Mouse (Mus musculus): ENCODE data around the gene Morc4.
A peak's percentile ranks its signal among the peaks of the same experiment; 100 is the strongest.

Gene Morc4

DNA sequence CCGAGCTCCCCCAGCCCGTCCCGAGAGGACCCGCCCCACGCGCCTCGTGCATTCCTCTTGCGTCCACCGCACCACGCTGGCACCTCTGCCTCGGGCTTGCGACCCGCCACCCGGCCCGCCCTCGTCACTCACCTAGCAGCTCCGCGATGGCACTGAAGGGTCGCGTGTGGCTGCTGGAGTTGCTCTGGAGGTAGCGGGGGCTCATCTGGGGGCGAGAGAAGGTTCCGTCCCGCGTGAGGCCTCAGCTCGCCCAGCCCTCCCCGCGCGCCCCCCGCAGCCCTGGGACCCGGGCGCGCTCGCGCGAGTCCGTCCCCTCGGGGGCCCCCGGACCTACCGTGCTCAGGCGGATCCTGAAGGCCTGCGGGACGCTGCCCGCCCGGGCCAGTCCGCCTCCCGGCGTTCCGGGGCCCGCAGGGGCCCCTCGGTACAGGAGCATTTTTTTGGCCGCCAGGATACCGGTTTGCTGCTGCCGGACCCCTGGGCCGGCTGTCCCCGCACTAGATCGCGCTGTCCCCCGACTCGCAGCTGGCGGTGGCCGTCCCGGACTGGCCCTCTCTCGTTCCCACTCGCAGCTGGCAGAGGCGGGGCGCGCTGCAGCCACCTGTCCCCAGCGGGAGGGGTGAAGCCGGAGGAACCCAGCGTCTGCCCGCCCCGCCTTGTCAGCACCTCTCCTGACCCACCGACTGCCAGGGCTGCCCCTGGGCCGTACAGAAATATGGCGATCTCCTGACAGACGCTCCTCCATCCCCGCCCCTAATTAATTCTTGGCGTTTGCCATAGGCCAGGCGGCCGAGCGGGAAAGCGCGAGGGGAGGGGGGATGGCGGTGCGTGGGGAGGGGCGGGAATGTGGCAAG is at the start of gene Morc4:
Morc4 (minus strand) TSS at position 740 of the 854 bp plus-strand sequence.
- peak; percentile 49 to 63 for DNase-seq (ENCODE audit: low spot score in 2 of 2)

DNA sequence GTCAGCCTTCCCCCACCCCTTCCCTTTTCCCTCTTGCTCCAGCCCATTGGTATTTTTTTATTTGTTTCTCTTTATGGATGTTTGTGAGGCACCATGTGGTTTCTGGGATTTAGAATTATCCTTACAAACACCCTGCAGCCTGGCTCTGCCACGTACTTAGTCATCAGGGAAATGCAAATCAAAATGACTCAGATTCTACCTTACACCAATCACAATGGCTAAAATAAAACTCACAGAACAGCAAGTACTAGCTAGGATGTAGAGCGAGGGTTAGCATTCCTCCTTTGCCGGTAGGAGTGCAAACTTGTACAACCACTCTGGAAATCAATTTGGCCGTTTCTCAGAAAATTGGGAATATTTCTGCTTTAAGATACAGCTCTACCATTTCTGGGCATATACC is 49.1 kb upstream of the Morc4 start:
- no peak for DNase-seq (ENCODE audit: low spot score in 2 of 2)

DNA sequence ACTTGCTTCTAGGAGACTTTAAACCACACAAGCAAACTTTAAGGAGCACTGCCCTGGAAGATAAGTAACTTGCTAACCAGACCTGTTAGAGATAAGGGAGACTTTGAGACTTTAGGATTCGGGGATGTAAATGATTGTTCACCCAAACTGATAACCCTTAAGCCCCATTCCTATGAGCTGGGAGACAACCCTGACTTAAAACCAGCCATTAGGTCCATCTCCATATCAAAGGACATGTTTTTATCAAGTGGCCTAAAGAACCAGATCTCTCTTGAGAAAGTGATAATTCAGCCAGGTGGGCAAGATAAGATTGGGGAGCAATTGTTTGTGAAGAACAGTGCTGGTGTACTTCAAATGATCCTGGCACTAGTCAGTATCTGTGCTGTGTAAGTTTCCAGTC is 19.9 kb upstream of the Morc4 start:
- no peak for DNase-seq (ENCODE audit: low spot score in 2 of 2)

DNA sequence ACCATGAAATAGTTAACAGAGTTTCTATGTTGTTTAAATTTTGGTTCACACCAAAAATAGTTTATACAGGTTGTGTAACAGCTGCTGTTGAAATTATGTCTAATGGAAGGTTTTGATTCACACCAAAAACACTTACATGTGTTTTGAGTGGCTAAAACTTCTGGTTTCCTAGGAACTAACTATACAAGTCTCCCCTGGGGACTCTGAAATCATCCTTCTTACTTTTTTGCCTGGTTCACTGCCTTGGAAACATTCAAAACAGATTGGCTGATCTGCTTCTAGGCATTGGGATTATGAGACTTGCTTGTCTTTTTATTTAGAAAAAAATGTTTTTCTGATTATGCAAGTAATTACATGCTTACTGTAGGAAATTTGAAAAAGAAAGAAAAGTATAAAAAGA is 11.7 kb upstream of the Morc4 start:
- no peak for DNase-seq (ENCODE audit: low spot score in 2 of 2)

DNA sequence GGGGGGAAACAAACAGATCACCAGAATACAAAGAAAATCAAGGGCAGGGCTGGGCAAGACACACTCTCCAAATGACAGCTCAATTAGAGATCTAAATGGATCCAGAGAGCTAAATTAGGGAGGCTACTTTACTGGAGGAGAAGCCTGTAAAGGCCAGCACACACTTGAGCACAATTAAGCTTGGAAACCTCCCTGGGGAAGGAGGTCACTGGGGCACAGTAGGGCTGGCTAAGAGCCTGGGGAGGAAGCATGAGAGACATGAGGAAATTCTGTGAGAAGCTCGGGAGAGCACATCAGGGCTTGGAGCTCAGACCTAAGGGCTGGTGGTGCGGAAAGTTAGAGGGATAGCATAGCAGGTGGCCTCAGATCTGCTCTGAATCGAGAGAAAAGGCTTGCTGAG is 6.5 kb upstream of the Morc4 start:
- no peak for DNase-seq (ENCODE audit: low spot score in 2 of 2)

DNA sequence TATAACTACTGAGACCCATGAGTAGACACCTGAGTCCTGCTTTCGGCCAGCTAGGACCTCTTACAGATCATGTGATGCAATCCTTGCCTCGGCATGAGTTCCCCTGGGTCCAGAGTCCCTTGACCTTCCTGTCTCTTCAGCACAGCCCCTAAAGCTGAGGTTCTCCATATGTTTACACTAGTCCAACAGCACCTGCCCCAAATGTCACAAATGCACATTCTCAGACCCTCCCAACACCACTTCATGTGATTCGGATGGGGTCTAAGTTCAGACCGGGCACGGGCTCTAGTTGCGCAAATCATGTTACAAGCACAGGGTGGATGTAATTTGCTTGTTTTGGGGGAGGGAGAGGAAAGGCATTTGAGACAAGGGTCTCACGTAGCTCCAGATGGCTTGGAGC is 5.6 kb upstream of the Morc4 start:
- DNase-seq (ENCODE audit: low spot score in 2 of 2), result no peak

DNA sequence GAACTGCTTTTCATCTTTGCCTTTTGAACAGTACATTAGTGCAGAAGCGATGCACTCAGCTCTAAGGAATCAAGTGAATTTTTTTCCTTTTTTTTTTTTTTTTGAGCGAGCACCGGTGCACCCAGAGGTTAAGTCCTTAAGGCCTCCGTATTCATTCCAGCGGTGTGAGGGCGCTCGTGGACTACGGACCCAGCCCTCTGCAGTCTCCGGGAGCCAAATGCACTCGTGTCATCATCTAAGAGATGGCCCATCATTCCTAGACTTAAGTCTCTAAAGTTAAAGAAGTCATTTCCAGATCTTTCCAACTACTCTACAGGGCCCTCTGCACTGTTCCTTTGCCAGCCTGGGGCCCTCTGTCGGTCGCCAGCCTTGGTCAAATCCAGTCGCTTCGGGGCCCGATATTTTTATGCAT is 1.2 kb downstream of the Morc4 start:
- DNase-seq (ENCODE audit: low spot score in 2 of 2), result no peak

DNA sequence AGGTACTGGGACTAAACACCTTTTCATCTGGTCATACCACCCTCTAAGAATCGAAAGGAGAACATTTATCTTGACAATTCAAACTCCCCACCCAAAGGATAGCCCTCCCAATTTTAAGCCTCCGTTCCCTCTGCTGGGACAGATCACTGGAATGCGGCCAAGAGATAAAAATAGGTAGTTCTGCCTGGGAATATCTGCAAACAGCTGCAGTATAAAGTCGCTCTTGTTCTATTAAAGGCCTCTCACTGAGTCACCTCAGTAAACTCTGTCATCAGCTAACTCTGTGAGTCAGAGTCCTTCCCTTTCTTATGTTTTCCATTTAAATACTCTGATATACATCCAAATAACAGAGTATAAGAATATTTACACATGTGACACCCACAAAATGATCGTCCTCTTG is 12.1 kb downstream of the Morc4 start:
- DNase-seq (ENCODE audit: low spot score in 2 of 2), result no peak

DNA sequence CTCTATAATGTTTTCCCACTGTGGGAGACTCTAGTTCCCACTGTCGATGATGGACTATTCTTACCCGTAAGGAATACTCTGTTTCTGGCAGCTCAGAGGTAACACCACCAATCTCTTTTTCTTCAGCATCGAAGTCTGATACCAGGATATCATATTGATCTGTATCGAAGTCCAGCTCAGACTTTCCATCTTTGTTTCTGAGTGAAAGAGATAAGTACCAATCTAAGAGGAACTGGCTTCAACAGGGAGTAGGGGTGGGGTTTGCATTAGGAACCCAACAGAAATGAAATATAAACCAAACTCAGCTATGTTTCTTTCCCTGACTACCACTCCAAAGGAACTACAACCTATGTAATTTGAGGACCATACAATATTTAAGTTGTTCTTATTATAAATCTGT is 16.7 kb downstream of the Morc4 start:
- no peak for DNase-seq (ENCODE audit: low spot score in 2 of 2)

DNA sequence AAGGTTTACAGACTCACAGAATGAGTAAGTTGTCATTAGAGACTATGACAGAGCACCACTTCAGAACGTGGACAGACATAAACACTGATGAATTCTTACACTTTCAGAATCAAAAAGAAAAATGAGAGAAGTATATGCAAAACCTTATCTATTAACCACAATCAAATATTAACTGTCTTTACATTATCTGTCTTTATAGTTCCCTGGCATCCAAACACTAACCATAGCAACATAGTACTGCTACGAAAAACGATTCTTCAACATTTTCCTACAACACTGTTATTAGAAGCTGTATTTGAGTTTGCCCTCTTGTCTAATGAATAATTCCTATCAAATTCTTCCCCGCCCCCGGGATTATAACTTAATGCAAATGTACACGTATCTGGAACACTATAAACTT is 30.4 kb downstream of the Morc4 start:
- DNase-seq (ENCODE audit: low spot score in 2 of 2), result no peak

DNA sequence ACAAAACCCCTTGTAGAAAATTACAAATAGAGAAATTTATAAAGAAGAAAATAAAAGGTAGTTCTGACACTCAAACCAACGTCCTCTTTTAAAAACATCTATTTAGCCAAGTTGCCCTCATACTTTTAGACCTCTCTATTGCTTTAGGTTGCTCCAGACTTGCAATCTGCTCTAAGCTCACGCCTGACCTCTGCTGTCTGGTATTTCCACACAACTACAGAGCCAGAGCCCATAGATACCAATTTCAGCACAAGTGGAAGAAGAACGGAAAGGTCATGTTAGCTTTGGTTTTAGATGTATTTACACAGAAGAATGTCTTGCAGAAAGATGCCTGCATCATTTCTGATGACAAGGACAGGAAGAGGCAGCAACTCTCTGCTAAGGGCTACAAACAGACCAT is 32.4 kb downstream of the Morc4 start:
- no peak for DNase-seq (ENCODE audit: low spot score in 2 of 2)

DNA sequence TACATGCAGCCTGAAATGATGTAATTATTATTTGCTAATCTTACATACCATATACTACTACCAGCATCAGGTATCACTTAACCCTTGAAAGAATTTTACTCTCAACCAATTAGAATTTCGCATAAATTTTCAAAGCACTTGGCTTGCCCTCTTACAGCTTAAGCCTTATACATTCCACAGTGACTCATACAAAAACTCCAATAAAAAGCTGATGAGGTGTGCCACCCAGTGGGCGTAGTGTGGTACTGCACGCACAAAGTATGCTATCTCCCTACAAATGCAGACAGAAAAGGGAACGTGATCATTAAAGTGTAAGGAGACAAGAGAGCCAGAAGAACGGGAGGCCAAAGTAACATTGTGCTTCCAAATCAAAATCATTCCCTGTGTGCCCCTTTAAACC is 39.0 kb downstream of the Morc4 start:
- DNase-seq (ENCODE audit: low spot score in 2 of 2), result peak in 1 of 2 experiments; percentile 19

DNA sequence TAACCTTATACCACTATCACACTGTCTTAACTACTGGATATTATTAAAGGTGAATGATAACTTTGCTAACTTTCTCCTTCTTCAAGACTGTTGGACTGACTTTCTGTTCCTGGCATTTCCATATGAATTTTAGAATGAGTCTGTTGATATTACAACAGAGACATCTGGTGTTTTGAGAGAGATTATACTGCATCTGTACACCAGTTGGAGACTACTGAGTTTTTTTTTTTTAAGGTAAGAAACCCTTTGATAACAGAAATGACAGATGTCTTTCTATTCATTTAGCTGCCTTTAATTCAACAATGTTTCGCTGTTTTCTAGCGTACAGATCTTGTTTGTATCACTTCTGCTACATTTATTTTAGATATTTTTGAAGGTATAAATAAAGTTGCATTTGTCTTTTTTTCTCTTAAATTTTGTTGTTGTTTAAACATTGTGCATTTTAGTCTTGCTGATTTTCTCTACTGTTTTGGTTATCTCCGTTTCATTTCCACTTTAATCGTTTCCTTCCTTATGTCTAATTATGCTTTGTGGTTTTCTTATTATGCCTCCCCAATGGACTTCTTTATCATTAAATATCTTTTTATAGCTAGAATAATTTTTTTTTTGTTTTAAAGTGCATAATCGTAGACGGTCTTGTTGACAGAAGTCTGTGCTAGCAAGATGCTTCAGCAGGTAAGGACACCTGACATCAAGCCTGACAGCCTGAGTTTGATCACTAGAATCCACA is 42.9 kb downstream of the Morc4 start:
- no peak for DNase-seq (ENCODE audit: low spot score in 2 of 2)

DNA sequence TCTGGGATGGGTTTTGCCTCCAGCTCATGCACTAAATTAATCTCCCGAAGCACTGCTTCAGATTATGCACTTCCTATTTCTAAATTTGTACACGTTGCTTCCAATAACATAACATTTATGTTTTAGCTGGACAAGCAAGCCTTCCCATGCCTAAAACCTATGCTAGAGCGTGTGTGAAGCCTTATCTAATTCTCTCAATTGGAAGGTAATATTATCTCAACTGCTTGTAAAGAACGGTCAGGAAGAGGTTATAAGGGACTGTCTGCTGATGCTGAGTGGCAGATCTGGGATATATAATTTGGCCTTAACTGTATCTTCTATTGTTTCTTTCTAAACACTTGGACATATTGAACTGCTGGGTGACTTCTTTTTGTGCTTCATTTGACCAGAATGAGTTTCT is 44.6 kb downstream of the Morc4 start:
- DNase-seq (ENCODE audit: low spot score in 2 of 2), result no peak

DNA sequence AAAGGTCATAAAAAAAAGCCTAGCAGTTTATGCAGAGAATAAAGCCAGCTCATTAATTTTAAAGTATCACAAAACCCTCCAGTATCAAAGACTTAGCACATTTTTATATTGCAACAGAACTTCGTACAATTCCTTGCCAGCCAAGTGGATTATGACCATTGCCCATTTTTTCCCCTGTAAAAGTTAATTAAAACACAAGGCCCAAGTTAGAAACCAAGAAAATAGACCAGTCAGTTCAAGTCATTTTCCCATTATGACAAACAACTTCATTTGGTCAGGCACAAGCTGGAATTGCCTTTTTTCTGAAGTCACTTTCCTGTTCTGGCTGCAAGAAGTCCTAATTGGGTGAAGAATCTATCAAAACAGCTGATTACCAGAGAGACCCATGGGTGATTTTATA is 46.1 kb downstream of the Morc4 start:
- no peak for DNase-seq (ENCODE audit: low spot score in 2 of 2)

DNA sequence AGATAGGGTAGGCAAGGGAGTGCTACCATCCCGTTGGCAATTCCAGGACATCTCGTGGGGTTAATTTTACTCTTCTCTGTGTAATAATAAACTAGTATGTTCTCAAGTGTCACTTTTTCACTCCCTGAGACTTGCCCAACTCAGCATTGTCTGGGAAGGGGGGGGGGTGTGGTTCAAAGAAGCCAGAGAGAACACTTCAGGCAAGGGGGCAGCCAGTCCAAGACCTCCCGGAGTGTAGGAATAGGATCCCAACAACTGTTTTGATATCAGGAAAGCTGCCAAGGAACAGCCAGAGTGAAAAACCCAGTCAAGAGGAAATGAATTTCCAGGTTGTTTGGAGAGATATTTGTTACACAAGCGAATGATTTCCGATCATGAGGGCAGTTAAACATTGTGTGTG is 56.3 kb downstream of the Morc4 start:
- DNase-seq (ENCODE audit: low spot score in 2 of 2), result no peak

DNA sequence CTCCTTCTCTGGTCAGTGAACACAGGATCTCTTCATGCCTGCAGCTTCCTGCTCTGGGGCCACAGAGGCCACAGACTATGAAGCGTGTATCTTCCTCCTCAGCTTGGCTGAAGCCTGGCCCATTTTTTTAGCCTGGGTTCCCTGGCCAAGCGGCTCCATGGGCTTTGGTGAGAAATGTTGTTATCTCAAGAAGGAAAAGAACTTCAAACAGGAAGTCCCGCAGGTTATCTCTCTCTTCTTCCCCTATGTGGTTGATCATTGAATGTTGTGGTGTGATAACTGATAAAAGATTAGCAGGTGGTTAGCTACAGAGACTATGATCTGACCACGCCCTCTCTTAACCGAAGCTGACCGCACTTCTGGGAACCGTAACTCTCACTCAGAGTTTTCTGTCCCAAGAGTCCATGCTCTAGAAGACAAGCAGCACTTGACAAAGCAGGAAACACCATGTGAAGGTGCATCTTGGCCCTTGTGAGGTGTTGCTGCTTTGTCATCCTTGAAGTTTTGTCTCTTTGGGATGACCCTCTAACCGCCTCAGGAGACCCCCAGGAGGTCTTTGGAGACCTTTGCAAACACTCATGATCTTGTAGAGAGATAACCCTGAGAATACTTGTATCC is 57.4 kb downstream of the Morc4 start:
- no peak for DNase-seq (ENCODE audit: low spot score in 2 of 2)

DNA sequence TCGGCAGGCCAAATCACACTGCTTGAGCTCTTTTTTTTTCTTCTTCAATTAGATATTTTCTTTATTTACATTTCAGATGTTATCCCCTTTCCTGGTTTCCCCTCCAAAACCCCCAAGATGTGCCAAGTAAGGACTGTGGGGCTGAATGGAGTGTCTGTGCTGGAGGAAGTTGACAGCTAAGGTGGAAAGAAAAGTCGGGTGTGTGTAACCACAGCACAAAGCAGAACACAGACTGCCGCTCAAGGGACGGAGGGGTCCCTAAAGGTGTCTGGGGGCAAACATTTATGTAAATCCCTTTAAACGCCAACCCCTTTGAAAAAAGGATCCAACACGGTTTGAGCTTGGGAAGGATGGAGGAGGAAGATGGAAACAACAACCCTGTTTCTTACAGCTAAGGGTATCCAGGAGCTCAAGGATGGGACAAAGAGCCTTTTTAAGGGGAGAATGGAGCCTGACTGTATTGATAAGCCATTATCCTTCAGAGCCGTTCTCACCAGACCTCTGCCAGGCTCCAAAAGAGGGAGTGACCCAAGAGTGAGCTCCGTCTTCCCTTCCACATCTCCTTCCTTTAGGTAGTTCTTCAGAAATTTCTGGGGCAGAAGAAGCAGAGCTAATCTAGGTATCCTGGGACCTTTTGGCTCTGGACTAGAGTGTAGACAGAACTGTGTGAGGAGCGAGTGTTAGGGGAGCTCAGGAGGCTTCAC is 58.0 kb downstream of the Morc4 start:
- DNase-seq (ENCODE audit: low spot score in 2 of 2), result no peak

DNA sequence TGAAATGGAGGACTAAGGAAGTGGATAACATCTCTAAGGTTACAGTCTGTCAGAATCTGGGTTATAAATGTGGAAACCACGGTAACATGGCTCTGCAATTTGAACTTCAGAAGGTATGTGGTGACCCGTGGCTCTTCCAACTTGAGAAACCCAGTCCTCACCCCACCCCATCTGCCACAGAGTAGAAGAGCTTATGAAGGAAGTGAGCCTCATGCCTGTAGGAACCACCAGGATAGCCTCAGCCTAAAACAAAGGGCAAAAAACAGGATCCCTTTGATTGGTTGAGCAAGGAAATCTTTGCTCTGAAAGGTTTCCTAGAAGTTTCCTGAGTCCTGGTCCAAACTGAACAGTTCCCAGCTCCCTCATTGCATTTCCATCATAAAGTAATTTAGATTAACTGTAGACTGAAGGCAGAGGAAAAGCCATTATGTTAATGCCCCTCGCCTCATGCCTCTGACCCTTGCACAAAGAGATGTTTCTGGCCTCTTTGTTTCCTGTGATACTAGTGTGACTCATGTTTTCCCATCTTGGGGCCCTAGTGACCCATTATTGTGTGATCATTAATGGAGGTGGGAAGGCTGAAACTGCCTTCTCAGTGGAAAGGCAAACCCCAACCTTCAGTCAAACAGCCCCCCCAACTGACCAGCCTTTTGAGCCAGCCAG is 58.7 kb downstream of the Morc4 start:
- DNase-seq (ENCODE audit: low spot score in 2 of 2), result no peak

DNA sequence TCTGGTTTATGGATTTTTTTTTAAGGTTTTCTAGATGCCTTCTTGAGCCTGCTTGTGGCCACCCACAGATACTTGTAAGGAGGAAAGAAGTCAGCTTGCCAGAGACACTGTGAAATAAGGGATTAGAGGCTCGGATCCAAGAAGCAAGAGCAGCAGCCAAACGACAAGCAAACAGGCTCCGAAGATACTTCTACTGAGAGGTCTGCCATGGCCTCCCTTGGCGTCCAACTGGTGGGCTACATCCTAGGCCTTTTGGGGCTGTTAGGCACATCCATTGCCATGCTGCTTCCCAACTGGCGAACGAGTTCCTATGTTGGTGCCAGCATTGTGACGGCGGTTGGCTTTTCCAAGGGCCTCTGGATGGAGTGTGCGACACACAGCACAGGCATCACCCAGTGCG is 63.0 kb downstream of the Morc4 start:
- DNase-seq (ENCODE audit: low spot score in 2 of 2), result no peak

DNA sequence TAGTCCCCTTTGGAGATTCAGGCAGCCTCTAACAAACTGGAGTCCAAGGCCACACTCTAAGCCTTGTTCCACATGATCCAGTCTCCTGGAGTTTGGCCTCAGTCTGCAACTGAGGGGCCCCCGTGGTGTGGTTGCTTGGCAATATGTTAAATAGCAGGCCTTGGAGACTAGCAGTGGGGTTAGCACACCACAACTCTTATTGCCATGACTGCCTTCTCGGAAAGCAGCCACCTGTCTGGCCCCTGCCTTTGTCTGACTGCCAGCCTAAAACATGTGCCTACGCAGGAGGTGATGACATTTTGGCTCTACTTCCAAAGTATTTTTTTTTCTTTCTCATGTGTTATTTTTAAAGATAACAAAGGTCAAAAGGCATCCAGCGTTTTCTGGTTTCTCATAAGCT is 63.4 kb downstream of the Morc4 start:
- no peak for DNase-seq (ENCODE audit: low spot score in 2 of 2)

DNA sequence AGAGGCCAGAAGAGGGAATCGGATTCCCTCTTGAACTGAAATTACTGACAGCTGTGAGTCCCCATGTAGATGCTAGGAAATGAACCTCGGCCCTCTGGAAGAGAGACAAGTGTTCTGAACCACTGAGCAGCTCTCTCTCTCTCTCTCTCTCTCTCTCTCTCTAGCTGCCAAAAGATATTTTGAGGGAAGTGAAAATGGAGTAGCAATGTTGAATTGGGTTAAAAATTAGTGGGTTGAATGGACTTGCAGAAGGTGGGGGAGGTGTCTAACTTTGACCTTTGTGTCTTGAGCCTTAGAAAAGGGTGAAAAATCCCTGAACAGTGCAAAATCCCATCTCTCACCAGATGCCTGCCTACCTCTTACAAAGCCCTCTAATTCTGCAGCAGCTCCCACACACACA is 64.1 kb downstream of the Morc4 start:
- DNase-seq (ENCODE audit: low spot score in 2 of 2), result no peak
